20 mouse cellular contexts compared by ENCODE assay signal in the genomic region with DNA sequence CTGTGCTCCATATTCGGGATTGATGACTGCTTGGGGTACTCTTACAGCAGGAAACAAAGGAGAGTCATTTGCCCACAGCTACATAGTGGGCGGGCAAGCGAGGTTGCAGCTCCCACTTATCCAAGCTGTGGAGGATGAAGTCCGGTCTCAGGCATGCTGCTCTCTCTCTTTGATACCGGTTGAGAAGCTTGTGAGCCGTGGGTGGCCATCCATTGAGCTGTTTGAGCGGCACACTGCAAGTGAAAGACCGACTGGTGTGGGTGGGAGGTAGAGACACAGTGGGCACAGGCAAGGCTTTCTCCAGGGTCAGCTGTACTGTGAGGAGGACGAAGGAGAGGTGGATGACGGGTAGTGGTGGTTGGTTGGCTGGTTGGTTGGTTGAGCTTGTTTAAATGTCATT.
"Had no signal": no experiment of that assay in that cellular context is flagged by ENCODE, and none has a peak within 500 bp of the region (broad histone marks: within the 10 kb centered on the region; RNA-seq: fewer than 3 reads in every experiment).

No protein-coding gene starts in this region.

- H3K4me3 ChIP-seq: intestine, embryonic 15.5 days; kidney, embryonic 15.5 days; limb, embryonic 10.5 days; limb, embryonic 13.5 days; liver, embryonic 12.5 days; liver, embryonic 15.5 days; lung, embryonic 15.5 days; neural tube, embryonic 12.5 days; neural tube, embryonic 15.5 days had no signal

- ATAC-seq: intestine, embryonic 15.5 days; liver, embryonic 12.5 days had no signal

- DNase-seq: kidney, adult 11 months; kidney, adult 8-10 months; kidney, postnatal 10 days; kidney, postnatal 36 days; liver; lung, adult 18-20 months; lung, postnatal 10 days; lung, postnatal 4 days; midbrain, embryonic 14.5 days; thymus, postnatal 25 days had no signal

- H3K27ac ChIP-seq: intestine, embryonic 15.5 days; kidney, embryonic 15.5 days; limb, embryonic 10.5 days; limb, embryonic 13.5 days; liver, embryonic 12.5 days; liver, embryonic 15.5 days; lung, embryonic 15.5 days; neural tube, embryonic 12.5 days; neural tube, embryonic 15.5 days; stomach, postnatal 0 days had no signal
